Mouse (Mus musculus): ENCODE results near the gene Svbp. TPM values are rescaled to one million over a fixed set of nuclear protein-coding genes. Genes with fewer than 3 reads are reported as not detected.

Svbp gene
- 152 and 154 TPM in 2 replicates for polyA plus RNA-seq (2012; rRNA removed)

DNA sequence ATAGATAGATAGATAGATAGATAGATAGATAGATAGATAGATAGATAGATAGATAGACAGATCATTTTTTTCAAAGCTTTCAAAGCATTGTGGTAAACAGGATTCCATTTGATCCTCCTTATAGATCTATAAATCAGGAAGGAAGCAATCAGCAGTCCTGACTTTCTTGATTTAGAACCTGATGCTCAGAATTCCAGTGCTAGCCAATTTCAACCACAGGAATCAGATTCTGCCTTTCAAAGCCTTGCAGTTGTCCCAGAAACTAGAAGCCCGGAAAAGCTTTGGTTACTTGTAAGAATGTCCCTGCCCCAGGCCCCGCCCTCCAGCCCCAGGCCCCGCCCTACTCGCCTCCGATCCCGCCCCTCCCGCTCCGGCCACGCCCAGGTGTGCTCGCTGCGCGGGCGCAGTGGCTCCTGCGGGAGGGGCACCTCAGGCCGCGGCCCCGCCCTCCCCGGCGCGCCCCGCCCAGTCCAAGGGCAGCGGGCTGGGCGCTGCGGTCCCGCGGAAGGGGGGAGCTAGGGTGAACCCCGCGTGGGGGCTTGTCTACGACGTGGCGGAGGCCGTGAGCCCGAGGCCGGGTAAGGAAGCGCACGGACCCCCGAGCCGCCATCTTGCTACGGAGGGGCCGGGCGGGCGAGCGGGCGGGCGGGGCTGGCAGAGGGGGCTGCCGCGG lies at the start of gene Svbp:
Gene Svbp (plus strand): TSS at position 398 of the 673 bp plus-strand sequence.

DNA sequence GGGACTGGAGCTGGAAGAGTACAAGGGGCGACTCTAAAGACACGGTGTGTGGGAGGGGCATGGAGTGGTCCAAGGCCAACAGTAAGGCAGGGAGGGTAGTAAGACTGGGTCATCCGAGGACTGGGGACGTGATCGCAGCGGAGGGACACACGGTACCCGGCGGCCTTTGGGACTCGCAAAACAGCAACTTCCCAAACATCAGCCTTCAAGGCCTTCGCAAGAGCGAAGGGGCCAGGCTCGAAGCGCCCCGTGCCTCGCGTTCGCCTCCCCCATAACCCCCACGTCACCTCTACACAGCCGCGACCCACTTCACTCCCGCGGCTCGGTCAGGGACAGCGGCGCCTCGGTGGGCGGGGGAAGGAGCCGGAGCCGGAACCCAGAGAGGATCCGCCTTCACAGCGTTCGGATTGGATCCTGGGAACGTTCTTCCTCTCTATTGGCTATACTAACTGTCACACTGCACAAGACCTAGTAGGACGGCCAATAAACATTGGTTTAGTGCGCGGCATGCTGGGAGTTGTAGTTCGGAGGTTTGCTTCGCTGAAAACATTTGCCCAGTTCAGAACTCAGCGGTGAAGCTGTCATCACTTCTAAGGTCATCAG lies 21.2 kb upstream of the Svbp start, which contains the start of gene Zfp691:
Gene Zfp691 (minus strand): TSS at position 345 of the 603 bp plus-strand sequence.

DNA sequence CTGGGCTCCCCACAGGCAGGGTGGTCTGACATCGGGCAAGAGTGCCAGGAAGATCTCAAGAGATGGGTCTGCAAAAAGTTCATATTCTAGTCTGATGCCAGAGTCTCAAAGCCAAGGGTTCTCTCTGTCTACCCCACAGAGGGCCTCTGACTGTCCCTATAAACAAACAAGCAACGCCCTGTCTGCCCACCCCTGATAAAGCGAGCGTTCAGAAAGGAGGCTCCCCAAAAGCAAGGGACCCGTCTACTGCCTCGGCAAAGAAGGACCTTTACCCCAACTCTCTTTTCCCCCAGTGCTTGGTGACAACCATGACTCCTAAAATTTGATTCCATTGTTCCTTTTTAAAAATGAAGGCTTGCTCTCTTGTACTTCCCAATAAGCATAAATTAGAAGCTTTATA lies 5.2 kb upstream of the Svbp start, which contains the start of gene Ermap:
Gene Ermap (minus strand): TSS at position 148 of the 400 bp plus-strand sequence.

DNA sequence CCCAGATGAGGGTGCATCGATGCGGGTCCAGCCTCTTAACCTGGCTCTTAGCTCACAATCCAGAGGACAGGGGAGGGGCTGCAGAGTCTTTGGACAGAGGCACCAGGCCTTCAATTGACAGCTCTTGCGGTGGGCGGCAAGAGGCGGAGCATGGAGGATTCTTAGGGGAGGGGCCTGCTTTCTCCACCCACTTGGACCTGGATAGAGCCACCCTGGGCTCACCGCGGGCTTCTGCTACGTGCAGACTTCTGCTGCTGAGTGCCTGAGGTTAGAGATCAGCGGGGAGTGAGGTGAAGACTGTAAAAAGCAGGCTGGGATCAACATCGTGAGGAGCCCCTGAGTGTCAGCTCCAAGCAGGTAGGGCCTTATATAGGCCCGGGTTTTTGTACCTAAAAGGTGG lies 23.1 kb downstream of the Svbp start, which contains the start of gene Tmem269:
Gene Tmem269 (minus strand): TSS at position 49 of the 400 bp plus-strand sequence.

DNA sequence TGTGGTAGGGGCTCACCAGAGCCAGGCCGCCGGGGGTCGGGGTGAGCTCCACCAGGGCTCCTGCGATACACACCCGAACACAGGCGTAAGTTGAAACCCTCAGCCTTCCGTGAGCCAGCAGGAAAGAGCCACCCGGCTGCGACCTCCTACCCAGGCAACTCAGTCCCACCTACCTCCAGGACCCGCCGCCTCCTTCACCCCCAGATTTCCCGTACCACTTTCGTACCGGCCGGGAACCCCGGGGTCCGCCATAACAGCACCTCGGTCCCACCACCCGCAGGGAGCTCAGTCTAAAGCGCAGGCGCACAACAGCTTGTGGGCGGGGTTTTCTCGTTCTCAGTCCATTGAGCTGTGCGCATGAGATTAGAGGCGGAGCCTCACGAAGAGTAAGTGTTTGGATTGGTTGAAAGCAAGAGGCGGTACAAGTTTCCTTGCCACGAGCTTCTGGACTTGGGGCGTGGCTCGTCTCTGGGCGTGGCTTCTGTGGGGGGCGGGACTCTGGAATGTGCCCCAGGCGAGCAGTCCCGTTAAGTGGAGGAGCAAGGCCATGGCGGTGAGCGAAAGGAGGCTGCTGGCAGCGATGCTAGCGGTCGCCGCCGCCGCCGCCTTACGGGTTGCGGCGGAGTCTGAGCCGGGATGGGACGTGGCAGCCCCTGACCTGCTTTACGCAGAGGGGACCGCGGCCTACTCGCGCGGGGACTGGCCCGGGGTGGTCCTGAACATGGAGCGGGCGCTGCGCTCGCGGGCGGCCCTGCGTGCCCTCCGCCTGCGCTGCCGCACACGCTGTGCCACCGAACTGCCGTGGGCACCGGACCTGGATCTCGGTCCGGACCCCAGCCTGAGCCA lies 37.5 kb downstream of the Svbp start, which contains the start of the genes AU022252 and P3h1:
Gene AU022252 (minus strand): TSS at position 303 of the 846 bp plus-strand sequence.
Gene P3h1 (plus strand): TSS at position 506 of the 846 bp plus-strand sequence.

Other genes starting within 250 kb of the Svbp start
- 0.14 and 0.15 TPM in 2 replicates for gene Lao1, start 233.7 kb upstream of the Svbp start, polyA plus RNA-seq (2012; rRNA removed)
- gene Slc2a1, start 86.6 kb upstream of the Svbp start, polyA plus RNA-seq (2012; rRNA removed) = 64.7 and 77.2 TPM in 2 replicates
- 4.2 and 5.2 TPM in 2 replicates for gene Zfp691, start 21.1 kb upstream of the Svbp start, polyA plus RNA-seq (2012; rRNA removed)
- 0.45 and 0.51 TPM in 2 replicates for gene Ermap, start 5.3 kb upstream of the Svbp start, polyA plus RNA-seq (2012; rRNA removed)
- gene Tmem269, start 22.9 kb downstream of the Svbp start, polyA plus RNA-seq (2012; rRNA removed) = 0.56 and 0.60 TPM in 2 replicates
- 15.4 and 16.3 TPM in 2 replicates for gene AU022252, start 37.4 kb downstream of the Svbp start, polyA plus RNA-seq (2012; rRNA removed)
- 20.6 and 24.2 TPM in 2 replicates for gene P3h1, start 37.6 kb downstream of the Svbp start, polyA plus RNA-seq (2012; rRNA removed)
- 0.56 and 1.1 TPM in 2 replicates for gene Cldn19, start 60.1 kb downstream of the Svbp start, polyA plus RNA-seq (2012; rRNA removed)
- gene Ybx1, start 99.3 kb downstream of the Svbp start, polyA plus RNA-seq (2012; rRNA removed) = 777 and 833 TPM in 2 replicates
- 53.0 and 55.8 TPM in 2 replicates for gene Ppih, start 125.2 kb downstream of the Svbp start, polyA plus RNA-seq (2012; rRNA removed)
- 13.4 and 13.5 TPM in 2 replicates for gene Ccdc30, start 220.2 kb downstream of the Svbp start, polyA plus RNA-seq (2012; rRNA removed)
- gene Ppcs, start 227.1 kb downstream of the Svbp start, polyA plus RNA-seq (2012; rRNA removed) = 10.5 and 10.8 TPM in 2 replicates
- 0.25 and 0.44 TPM in 2 replicates for gene Zmynd12, start 227.5 kb downstream of the Svbp start, polyA plus RNA-seq (2012; rRNA removed)

Data from central nervous system, embryonic 18 days (tissue).